Mouse (Mus musculus): ENCODE data around the gene Rere. TPM values are rescaled to one million over a fixed set of nuclear protein-coding genes. Genes with fewer than 3 reads are reported as not detected.
"Not testable (repeated sequence)": the region's sequence is repeated elsewhere in the genome, so short reads cannot be mapped to it uniquely, and the experiment has no call there.

Rere gene
- polyA plus RNA-seq, 2 experiments, result 28.5 to 43.3 TPM

GRCm38 (mm10) chr4:150552751-150553600, 271.5 kb downstream of the Rere start:
- DNase-seq (ENCODE audit: low spot score) (no peak), ATAC-seq (ENCODE audit: low FRiP score, low read depth) (no peak)
- Histone ChIP-seq H3K27ac (replicated peaks; ENCODE audit: low read depth, low read length) (no peak overlapping the region), H3K4me1 (ENCODE audit: control insufficient read depth, insufficient read depth, low read length) (peaks cover 12% of the 10 kb centered on the region), H3K4me3 (replicated peaks; ENCODE audit: low read length) (no peak overlapping the region), H3K27me3 (ENCODE audit: control insufficient read depth, insufficient read depth, low read length) (no peaks in the 10 kb centered on the region), H3K36me3 (ENCODE audit: control insufficient read depth, insufficient read depth, low read length) (peaks cover 12% of the 10 kb centered on the region; the same call in 1 of the 2 replicates), H3K4me2 (replicated peaks; ENCODE audit: low read depth, low read length, severe bottlenecking) (no peak overlapping the region), H3K9ac (ENCODE audit: low read depth, low read length, severe bottlenecking) (no peak overlapping the region), H3K9me3 (ENCODE audit: control insufficient read depth, low read length) (no peaks in the 10 kb centered on the region)
- TF ChIP-seq POLR2A (IDR thresholded peaks at IDR 0.05; ENCODE audit: borderline replicate concordance, extremely low read depth, insufficient read depth, insufficient read length), result no peak
- 94% methylated on average over 15 of the region's 15 CpGs for whole genome bisulfite sequencing

GRCm38 (mm10) chr4:150555783-150556182, 274.3 kb downstream of the Rere start:
- Histone ChIP-seq H3K4me3 (replicated peaks; ENCODE audit: low read length) (no peak overlapping the region), H3K27ac (replicated peaks; ENCODE audit: low read depth, low read length) (peak overlapping the region; percentile 81), H3K36me3 (ENCODE audit: control insufficient read depth, insufficient read depth, low read length) (no peaks in the 10 kb centered on the region), H3K4me2 (replicated peaks; ENCODE audit: low read depth, low read length, severe bottlenecking) (no peak overlapping the region), H3K9me3 (ENCODE audit: control insufficient read depth, low read length) (no peaks in the 10 kb centered on the region), H3K9ac (ENCODE audit: low read depth, low read length, severe bottlenecking) (no peak overlapping the region), H3K27me3 (ENCODE audit: control insufficient read depth, insufficient read depth, low read length) (no peaks in the 10 kb centered on the region), H3K4me1 (ENCODE audit: control insufficient read depth, insufficient read depth, low read length) (peaks cover 12% of the 10 kb centered on the region)
- TF ChIP-seq POLR2A (IDR thresholded peaks at IDR 0.05; ENCODE audit: borderline replicate concordance, extremely low read depth, insufficient read depth, insufficient read length), result no peak
- ATAC-seq (ENCODE audit: low FRiP score, low read depth), result no peak
- DNase-seq (ENCODE audit: low spot score), result no peak

DNA sequence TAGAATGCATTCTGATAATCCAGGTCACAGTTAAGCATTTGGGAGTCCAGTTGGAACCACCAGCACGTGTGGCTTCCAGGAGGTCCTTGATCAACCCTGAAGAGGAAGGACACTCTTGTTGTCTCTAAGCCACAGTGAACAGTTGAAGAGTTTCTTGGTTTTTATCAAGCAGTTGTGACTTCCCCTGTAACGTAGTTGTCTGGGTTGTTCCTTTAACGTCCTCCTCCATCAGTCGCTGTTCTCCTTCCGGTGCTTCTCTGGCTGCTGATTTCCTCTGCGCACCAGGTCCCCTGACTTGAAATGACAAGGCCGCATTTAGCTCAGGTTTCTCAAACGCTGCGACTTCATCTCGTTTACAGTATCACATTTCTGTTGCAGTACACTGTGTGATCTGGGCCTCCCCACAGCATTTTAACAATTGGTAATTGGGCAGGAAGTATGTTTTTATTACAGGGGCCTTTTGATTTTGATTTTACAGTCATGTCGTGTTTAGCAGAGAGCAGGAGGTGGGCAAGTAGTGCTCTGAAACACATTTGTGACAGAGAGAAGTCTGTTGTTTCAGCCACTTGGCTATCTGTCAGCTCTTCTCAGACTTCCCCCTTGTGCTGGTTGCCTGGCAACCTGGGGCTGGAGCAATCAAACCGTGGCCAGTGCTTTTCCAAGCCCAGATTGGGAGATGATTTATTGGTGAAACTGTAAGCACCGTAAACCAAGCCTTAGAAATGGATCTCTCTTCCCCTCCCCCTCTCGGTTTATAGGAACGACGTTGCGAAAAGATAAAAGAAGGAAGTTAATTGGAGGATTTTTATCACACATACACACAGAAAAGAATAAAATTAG, 275.2 kb downstream of the Rere start:
- Histone ChIP-seq H3K36me3 (ENCODE audit: control insufficient read depth, insufficient read depth, low read length) (no peaks in the 10 kb centered on the region), H3K27ac (replicated peaks; ENCODE audit: low read depth, low read length) (peak overlapping the region; percentile 81), H3K4me3 (replicated peaks; ENCODE audit: low read length) (no peak overlapping the region), H3K27me3 (ENCODE audit: control insufficient read depth, insufficient read depth, low read length) (no peaks in the 10 kb centered on the region), H3K9me3 (ENCODE audit: control insufficient read depth, low read length) (no peaks in the 10 kb centered on the region), H3K4me2 (replicated peaks; ENCODE audit: low read depth, low read length, severe bottlenecking) (peak overlapping the region; percentile 22; the same call in 1 of the 2 replicates), H3K9ac (ENCODE audit: low read depth, low read length, severe bottlenecking) (no peak overlapping the region), H3K4me1 (ENCODE audit: control insufficient read depth, insufficient read depth, low read length) (peaks cover 12% of the 10 kb centered on the region)
- ATAC-seq (ENCODE audit: low FRiP score, low read depth), result peak; percentile 88
- 9% methylated on average over 17 of the region's 17 CpGs for WGBS
- no peak for TF ChIP-seq POLR2A (IDR thresholded peaks at IDR 0.05; ENCODE audit: borderline replicate concordance, extremely low read depth, insufficient read depth, insufficient read length)
- peak; percentile 84 for DNase-seq (ENCODE audit: low spot score)

- H3K27me3 ChIP-seq (ENCODE audit: control insufficient read depth, insufficient read depth, low read length); H3K9ac ChIP-seq (ENCODE audit: low read depth, low read length, severe bottlenecking); H3K36me3 ChIP-seq (ENCODE audit: control insufficient read depth, insufficient read depth, low read length); H3K4me3 ChIP-seq (replicated peaks; ENCODE audit: low read length); H3K9me3 ChIP-seq (ENCODE audit: control insufficient read depth, low read length); H3K27ac ChIP-seq (replicated peaks; ENCODE audit: low read depth, low read length); ATAC-seq (ENCODE audit: low FRiP score, low read depth); H3K4me2 ChIP-seq (replicated peaks; ENCODE audit: low read depth, low read length, severe bottlenecking); DNase-seq (ENCODE audit: low spot score): not testable (repeated sequence)
- H3K4me1 ChIP-seq (ENCODE audit: control insufficient read depth, insufficient read depth, low read length), result peaks cover 12% of the 10 kb centered on the region
- 52% methylated on average over 3 of the region's 3 CpGs for WGBS
These were observed 275.8 kb downstream of the Rere start for GRCm38 (mm10) chr4:150557289-150557688.

GRCm38 (mm10) chr4:150557976-150558375, 276.5 kb downstream of the Rere start:
- no peaks in the 10 kb centered on the region for H3K36me3 ChIP-seq (ENCODE audit: control insufficient read depth, insufficient read depth, low read length)
- DNase-seq (ENCODE audit: low spot score), result no peak
- H3K4me1 ChIP-seq (ENCODE audit: control insufficient read depth, insufficient read depth, low read length), result peaks cover 12% of the 10 kb centered on the region
- ATAC-seq (ENCODE audit: low FRiP score, low read depth), result no peak
- no peak overlapping the region for H3K4me3 ChIP-seq (replicated peaks; ENCODE audit: low read length)
- 65% methylated on average over 1 of the region's 1 CpGs for WGBS
- no peak overlapping the region for H3K9ac ChIP-seq (ENCODE audit: low read depth, low read length, severe bottlenecking)
- H3K4me2 ChIP-seq (replicated peaks; ENCODE audit: low read depth, low read length, severe bottlenecking), result no peak overlapping the region
- TF ChIP-seq POLR2A (IDR thresholded peaks at IDR 0.05; ENCODE audit: borderline replicate concordance, extremely low read depth, insufficient read depth, insufficient read length), result no peak
- H3K27ac ChIP-seq (replicated peaks; ENCODE audit: low read depth, low read length), result no peak overlapping the region
- H3K9me3 ChIP-seq (ENCODE audit: control insufficient read depth, low read length), result no peaks in the 10 kb centered on the region
- H3K27me3 ChIP-seq (ENCODE audit: control insufficient read depth, insufficient read depth, low read length), result no peaks in the 10 kb centered on the region
